Mouse (Mus musculus): ENCODE results near the gene Thap3. TPM values are rescaled to one million over a fixed set of nuclear protein-coding genes. Genes with fewer than 3 reads are reported as not detected.

Gene Thap3
- total and polyA plus RNA-seq, 2 experiments from 2014 or later: 21.1 to 42.7 TPM

DNA sequence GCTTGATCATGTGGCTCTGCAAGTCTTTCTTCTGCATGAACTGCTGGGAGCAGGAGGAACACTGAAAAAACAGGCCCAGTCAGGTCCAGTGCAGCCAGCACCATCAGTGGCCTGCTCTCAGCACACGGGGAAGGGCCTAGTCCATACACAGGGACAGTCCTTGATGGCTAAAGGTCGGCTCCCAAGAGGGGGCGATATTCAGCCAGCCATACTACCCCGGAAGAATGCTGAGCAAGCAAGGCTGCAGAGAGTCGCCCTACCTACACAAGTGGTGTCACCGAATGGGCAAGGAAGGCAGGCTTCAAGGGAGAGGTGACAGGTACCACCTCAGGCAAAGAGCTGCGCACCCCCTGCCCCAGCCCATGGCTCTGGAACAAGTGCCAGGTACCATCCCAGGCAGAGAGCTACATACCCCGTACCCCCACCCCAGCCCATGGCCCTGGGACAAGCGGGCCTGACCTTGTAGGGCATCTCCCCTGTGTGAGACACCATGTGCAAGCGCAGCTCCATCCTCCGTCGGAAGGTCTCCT, 32.8 kb upstream of the Thap3 start:
- ATAC-seq (ENCODE audit: low FRiP score) (no peak), DNase-seq (ENCODE audit: low spot score) (no peak)
- Histone ChIP-seq H3K4me2 (ENCODE audit: low read depth, low read length, poor library complexity, severe bottlenecking) (no peak overlapping the region), H3K27me3 (ENCODE audit: insufficient read depth, low read length) (no peaks in the 10 kb centered on the region), H3K36me3 (ENCODE audit: insufficient read depth, low read length) (peaks cover 59% of the 10 kb centered on the region), H3K9ac (replicated peaks; ENCODE audit: low read length, poor library complexity, severe bottlenecking) (no peak overlapping the region), H3K4me1 (ENCODE audit: insufficient read depth, low read length) (peaks cover 12% of the 10 kb centered on the region), H3K27ac (ENCODE audit: low read depth, low read length) (no peak overlapping the region), H3K4me3 (ENCODE audit: low read depth, low read length) (no peak overlapping the region), H3K9me3 (ENCODE audit: low read length) (no peaks in the 10 kb centered on the region)
- WGBS: 78% methylated on average over 12 of the region's 12 CpGs
- no peak for TF ChIP-seq CTCF (IDR thresholded peaks at IDR 0.05)

- Histone ChIP-seq H3K27me3 (ENCODE audit: insufficient read depth, low read length) (no peaks in the 10 kb centered on the region), H3K4me3 (ENCODE audit: low read depth, low read length) (no peak overlapping the region), H3K4me2 (ENCODE audit: low read depth, low read length, poor library complexity, severe bottlenecking) (no peak overlapping the region), H3K9me3 (ENCODE audit: low read length) (no peaks in the 10 kb centered on the region), H3K4me1 (ENCODE audit: insufficient read depth, low read length) (no peaks in the 10 kb centered on the region), H3K9ac (replicated peaks; ENCODE audit: low read length, poor library complexity, severe bottlenecking) (no peak overlapping the region), H3K27ac (ENCODE audit: low read depth, low read length) (no peak overlapping the region), H3K36me3 (ENCODE audit: insufficient read depth, low read length) (peaks cover 71% of the 10 kb centered on the region)
- 93% methylated on average over 21 of the region's 21 CpGs for WGBS
- DNase-seq (ENCODE audit: low spot score) (no peak), ATAC-seq (ENCODE audit: low FRiP score) (no peak)
- TF ChIP-seq CTCF (IDR thresholded peaks at IDR 0.05): no peak
Observed at GRCm38 (mm10) chr4:152020024-152020423, 31.2 kb upstream of the Thap3 start.

- TF ChIP-seq CTCF (IDR thresholded peaks at IDR 0.05): no peak
- WGBS: 89% methylated on average over 6 of the region's 6 CpGs
- H3K9ac ChIP-seq (replicated peaks; ENCODE audit: low read length, poor library complexity, severe bottlenecking): no peak overlapping the region
- H3K4me2 ChIP-seq (ENCODE audit: low read depth, low read length, poor library complexity, severe bottlenecking): no peak overlapping the region
- no peak overlapping the region for H3K4me3 ChIP-seq (ENCODE audit: low read depth, low read length)
- H3K27ac ChIP-seq (ENCODE audit: low read depth, low read length): no peak overlapping the region
- DNase-seq (ENCODE audit: low spot score) (no peak), ATAC-seq (ENCODE audit: low FRiP score) (no peak)
- H3K4me1 ChIP-seq (ENCODE audit: insufficient read depth, low read length): no peaks in the 10 kb centered on the region
- no peaks in the 10 kb centered on the region for H3K27me3 ChIP-seq (ENCODE audit: insufficient read depth, low read length)
- H3K36me3 ChIP-seq (ENCODE audit: insufficient read depth, low read length): peaks cover 71% of the 10 kb centered on the region
- no peaks in the 10 kb centered on the region for H3K9me3 ChIP-seq (ENCODE audit: low read length)
Observed at GRCm38 (mm10) chr4:152019073-152019472, 30.3 kb upstream of the Thap3 start.

GRCm38 (mm10) chr4:152013036-152013813, 24.4 kb upstream of the Thap3 start:
- H3K4me2 ChIP-seq (ENCODE audit: low read depth, low read length, poor library complexity, severe bottlenecking): no peak overlapping the region
- no peak for TF ChIP-seq CTCF (IDR thresholded peaks at IDR 0.05)
- WGBS: 89% methylated on average over 12 of the region's 12 CpGs

GRCm38 (mm10) chr4:152012109-152012508, 23.3 kb upstream of the Thap3 start:
- Histone ChIP-seq H3K4me3 (ENCODE audit: low read depth, low read length) (no peak overlapping the region), H3K27me3 (ENCODE audit: insufficient read depth, low read length) (peaks cover 11% of the 10 kb centered on the region), H3K9me3 (ENCODE audit: low read length) (no peaks in the 10 kb centered on the region), H3K27ac (ENCODE audit: low read depth, low read length) (no peak overlapping the region), H3K36me3 (ENCODE audit: insufficient read depth, low read length) (peaks cover 17% of the 10 kb centered on the region), H3K9ac (replicated peaks; ENCODE audit: low read length, poor library complexity, severe bottlenecking) (no peak overlapping the region), H3K4me2 (ENCODE audit: low read depth, low read length, poor library complexity, severe bottlenecking) (no peak overlapping the region), H3K4me1 (ENCODE audit: insufficient read depth, low read length) (peaks cover 11% of the 10 kb centered on the region; the same call in 1 of the 2 replicates)
- ATAC-seq (ENCODE audit: low FRiP score) (no peak), DNase-seq (ENCODE audit: low spot score) (no peak)
- no peak for TF ChIP-seq CTCF (IDR thresholded peaks at IDR 0.05)
- WGBS: 92% methylated on average over 16 of the region's 16 CpGs

More at GRCm38 (mm10) chr4:152013036-152013813, 24.4 kb upstream of the Thap3 start:
- Histone ChIP-seq H3K27me3 (ENCODE audit: insufficient read depth, low read length) (peaks cover 4% of the 10 kb centered on the region; the same call in 1 of the 2 replicates), H3K36me3 (ENCODE audit: insufficient read depth, low read length) (peaks cover 23% of the 10 kb centered on the region), H3K9me3 (ENCODE audit: low read length) (no peaks in the 10 kb centered on the region), H3K4me1 (ENCODE audit: insufficient read depth, low read length) (peaks cover 6% of the 10 kb centered on the region; the same call in 1 of the 2 replicates), H3K27ac (ENCODE audit: low read depth, low read length) (no peak overlapping the region), H3K4me3 (ENCODE audit: low read depth, low read length) (no peak overlapping the region), H3K9ac (replicated peaks; ENCODE audit: low read length, poor library complexity, severe bottlenecking) (no peak overlapping the region)
- ATAC-seq (ENCODE audit: low FRiP score) (no peak), DNase-seq (ENCODE audit: low spot score) (no peak)

DNA sequence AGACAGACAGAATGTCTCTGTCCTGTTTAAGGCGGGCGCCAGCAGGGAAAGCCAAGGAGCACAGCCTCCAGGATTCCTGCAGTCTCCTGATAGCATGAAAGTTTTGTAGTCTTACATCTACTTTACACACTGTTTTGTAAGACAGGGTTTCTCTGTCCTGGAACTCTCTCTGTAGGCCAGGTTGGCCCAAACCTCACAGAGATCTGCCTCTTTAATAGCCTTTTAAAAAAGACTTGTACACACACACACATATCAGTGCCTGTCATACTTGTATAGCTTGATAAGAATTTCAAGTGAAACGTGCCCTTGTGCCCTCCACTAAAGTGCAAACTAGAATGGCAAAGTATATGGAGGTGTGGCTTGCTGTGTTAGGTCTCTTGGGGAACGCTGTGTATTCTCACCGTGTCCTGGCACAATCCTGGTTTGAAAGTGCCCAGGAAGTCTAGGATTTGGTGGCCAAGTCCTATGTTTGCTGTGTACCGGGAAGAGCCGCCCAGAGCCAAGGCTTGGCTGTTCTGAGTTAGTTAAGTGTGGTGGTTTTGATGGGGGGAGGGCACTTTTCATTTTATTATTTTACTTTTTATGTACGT, 22.5 kb upstream of the Thap3 start:
- Histone ChIP-seq H3K9me3 (ENCODE audit: low read length) (no peaks in the 10 kb centered on the region), H3K36me3 (ENCODE audit: insufficient read depth, low read length) (peaks cover 16% of the 10 kb centered on the region), H3K27ac (ENCODE audit: low read depth, low read length) (no peak overlapping the region), H3K9ac (replicated peaks; ENCODE audit: low read length, poor library complexity, severe bottlenecking) (no peak overlapping the region; the same call in 1 of the 2 replicates), H3K27me3 (ENCODE audit: insufficient read depth, low read length) (peaks cover 19% of the 10 kb centered on the region), H3K4me2 (ENCODE audit: low read depth, low read length, poor library complexity, severe bottlenecking) (peak overlapping the region; percentile 99), H3K4me1 (ENCODE audit: insufficient read depth, low read length) (peaks cover 11% of the 10 kb centered on the region; the same call in 1 of the 2 replicates), H3K4me3 (ENCODE audit: low read depth, low read length) (peak overlapping the region; percentile 58; the same call in 1 of the 2 replicates)
- no peak for ATAC-seq (ENCODE audit: low FRiP score)
- WGBS: 73% methylated on average over 8 of the region's 8 CpGs
- DNase-seq (ENCODE audit: low spot score): no peak
- TF ChIP-seq CTCF (IDR thresholded peaks at IDR 0.05): no peak

Measured in midbrain, postnatal 0 days (tissue).